Mouse (Mus musculus) hindbrain, embryonic 16.5 days (tissue): ENCODE measurements at regions not wholly inside any gene's neighbourhood (a gene's known extent, or its start where the extent isn't known, plus 50 kb on each side); places are given as distances from the start of the nearest gene placed in this dataset.

Experiments used
- ATAC-seq: fragments of 200-750 bp; cut with Nextera tagmentation; 2 replicates; pipeline ENCODE4 v1.8.0; 2017; ENCODE audit warnings: moderate TSS enrichment, moderate library complexity
- H3K27ac ChIP-seq: fragments of 300-500 bp; sonication (generic); 2 replicates; pipeline ENCODE4 v1.5.1; 2014; ENCODE audit warnings: low read depth, mild to moderate bottlenecking, control low read depth, low read length, moderate library complexity
- H3K27me3 ChIP-seq: fragments of 300-500 bp; sonication (generic); replicated peaks from 2 replicates; pipeline ENCODE4 v1.6.1; 2014; ENCODE audit warnings: low read length; ENCODE audit not compliant: control insufficient read depth, insufficient read depth
- H3K36me3 ChIP-seq: fragments of 300-500 bp; sonication (generic); 2 replicates; pipeline ENCODE4 v1.6.1; 2014; ENCODE audit warnings: mild to moderate bottlenecking, low read length, moderate library complexity, mixed read lengths; ENCODE audit not compliant: control insufficient read depth, insufficient read depth
- H3K4me1 ChIP-seq: fragments of 300-500 bp; sonication (generic); 2 replicates; pipeline ENCODE4 v1.6.1; 2014; ENCODE audit warnings: low read depth, low read length; ENCODE audit not compliant: control insufficient read depth, insufficient read depth
- H3K4me2 ChIP-seq: fragments of 300-500 bp; sonication (generic); 2 replicates; pipeline ENCODE4 v1.6.1; 2014; ENCODE audit warnings: mild to moderate bottlenecking, low read length, control low read depth, moderate library complexity
- H3K4me3 ChIP-seq: fragments of 300-500 bp; sonication (generic); 2 replicates; pipeline ENCODE4 v1.5.1; 2014; ENCODE audit warnings: mild to moderate bottlenecking, low read length, control low read depth, moderate library complexity
- H3K9ac ChIP-seq: fragments of 300-500 bp; sonication (generic); 2 replicates; pipeline ENCODE4 v1.6.1; 2014; ENCODE audit warnings: low read depth, mild to moderate bottlenecking, control low read depth, low read length, moderate library complexity
- H3K9me3 ChIP-seq: fragments of 300-500 bp; sonication (generic); 2 replicates; pipeline ENCODE4 v1.6.1; 2014; ENCODE audit warnings: mild to moderate bottlenecking, low read length, moderate library complexity; ENCODE audit not compliant: control insufficient read depth
- WGBS: fragments of 180-500 bp; shearing (Covaris S2); extraction: QIAGEN DNeasy Blood & Tissue Kit; methylation state at CpG from one replicate; pipeline ENCODE4 v1.1.7; 2014; 5-methylcytosine and 5-hydroxymethylcytosine counted together

DNA sequence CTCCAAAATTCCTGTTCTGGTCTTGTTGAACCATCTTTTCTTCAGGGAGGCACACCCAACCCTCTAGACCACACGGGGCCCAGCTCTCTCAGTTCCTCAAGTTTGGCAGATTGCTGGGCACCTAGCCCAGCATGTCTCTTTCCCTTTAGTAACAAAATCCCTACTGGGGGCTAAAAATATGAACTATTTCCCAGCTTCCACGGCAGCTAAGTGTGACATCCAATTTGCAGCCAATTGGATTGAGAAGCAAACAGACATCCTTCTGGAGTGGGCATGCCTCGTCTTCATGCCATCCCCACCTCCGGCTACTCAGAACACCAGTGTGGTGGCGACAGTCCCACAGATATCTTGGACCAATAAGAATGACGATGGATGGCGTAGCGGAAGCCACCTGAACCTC lies 240.1 kb downstream of the Mroh4 start:
- Histone ChIP-seq H3K9ac (no peak overlapping the region), H3K4me3 (no peak overlapping the region), H3K27ac (no peak overlapping the region), H3K27me3 (no peaks in the 10 kb centered on the region), H3K36me3 (no peaks in the 10 kb centered on the region), H3K9me3 (no peaks in the 10 kb centered on the region), H3K4me1 (no peaks in the 10 kb centered on the region), H3K4me2 (no peak overlapping the region)
- WGBS, result 74% methylated on average over 8 of the region's 8 CpGs
- no peak for ATAC-seq

DNA sequence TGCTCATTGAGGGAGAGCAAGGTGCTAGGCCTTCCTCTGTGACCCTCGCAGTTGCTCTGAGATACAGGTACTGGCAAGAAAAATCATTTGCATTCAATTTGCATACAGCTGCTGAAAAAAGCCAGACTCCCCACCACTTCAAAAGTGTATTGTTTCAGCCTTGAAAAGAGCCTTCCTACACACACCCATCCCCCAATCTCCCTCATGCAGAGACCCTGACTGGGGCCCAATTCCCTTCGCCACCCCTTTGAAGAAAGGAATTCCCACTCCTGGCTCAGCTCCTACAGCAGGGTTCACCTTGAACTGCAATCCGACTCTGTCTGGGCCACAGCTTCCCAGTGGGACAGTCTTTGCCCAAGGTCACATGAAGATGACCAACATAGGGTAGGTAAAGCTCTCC lies 248.6 kb downstream of the Mroh4 start:
- Histone ChIP-seq H3K4me2 (no peak overlapping the region), H3K27me3 (no peaks in the 10 kb centered on the region), H3K4me3 (no peak overlapping the region), H3K9ac (no peak overlapping the region), H3K27ac (no peak overlapping the region), H3K36me3 (no peaks in the 10 kb centered on the region), H3K4me1 (no peaks in the 10 kb centered on the region), H3K9me3 (no peaks in the 10 kb centered on the region)
- 15% methylated on average over 3 of the region's 3 CpGs for WGBS
- no peak for ATAC-seq

DNA sequence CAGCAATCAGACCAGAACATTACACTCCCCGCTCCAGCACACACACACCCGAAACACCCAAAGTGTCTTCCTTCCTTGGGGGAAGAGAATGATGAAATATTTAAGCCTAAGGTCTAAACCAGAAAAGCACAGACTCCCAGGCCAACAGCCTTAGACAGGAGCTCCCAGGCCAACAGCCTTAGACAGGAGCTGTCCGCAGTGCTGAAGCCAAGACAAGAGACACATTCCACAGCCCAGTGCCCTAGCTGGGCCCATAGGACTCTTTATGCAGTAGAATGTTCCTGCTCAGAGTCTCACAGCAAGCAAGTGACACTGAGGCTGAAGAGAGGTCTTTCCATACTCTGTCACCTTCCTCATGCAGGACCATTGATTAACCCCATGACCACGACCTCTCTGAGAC lies 253.6 kb downstream of the Mroh4 start:
- WGBS, result 56% methylated on average over 4 of the region's 4 CpGs
- H3K4me3 ChIP-seq, result no peak overlapping the region
- H3K4me2 ChIP-seq, result no peak overlapping the region
- ATAC-seq, result no peak
- H3K9me3 ChIP-seq, result no peaks in the 10 kb centered on the region
- H3K9ac ChIP-seq, result no peak overlapping the region
- H3K4me1 ChIP-seq, result no peaks in the 10 kb centered on the region
- no peak overlapping the region for H3K27ac ChIP-seq
- H3K36me3 ChIP-seq, result no peaks in the 10 kb centered on the region
- no peaks in the 10 kb centered on the region for H3K27me3 ChIP-seq

DNA sequence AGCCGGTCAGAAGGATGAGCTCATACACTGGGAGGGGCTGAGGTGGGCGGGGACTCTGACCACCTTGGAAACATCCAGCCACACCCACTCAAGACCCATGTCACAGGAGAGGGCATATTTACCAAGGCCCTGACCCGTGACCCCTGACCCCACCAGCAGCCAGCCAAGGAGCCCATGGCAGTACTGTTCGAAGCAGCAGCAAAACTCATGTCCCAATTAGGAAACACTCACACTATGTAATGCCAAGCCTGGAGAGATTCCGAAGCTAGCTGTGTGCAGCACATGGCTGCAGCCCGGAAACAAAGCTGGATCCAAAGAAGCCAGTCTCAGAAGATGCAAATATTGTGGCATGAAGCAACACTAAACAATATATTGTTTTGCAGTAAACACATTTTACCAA lies 256.8 kb downstream of the Mroh4 start:
- H3K27ac ChIP-seq, result no peak overlapping the region
- ATAC-seq, result no peak
- H3K9ac ChIP-seq, result no peak overlapping the region
- no peak overlapping the region for H3K4me2 ChIP-seq
- H3K27me3 ChIP-seq, result no peaks in the 10 kb centered on the region
- no peaks in the 10 kb centered on the region for H3K9me3 ChIP-seq
- H3K4me1 ChIP-seq, result no peaks in the 10 kb centered on the region
- H3K36me3 ChIP-seq, result no peaks in the 10 kb centered on the region
- 83% methylated on average over 6 of the region's 6 CpGs for WGBS
- H3K4me3 ChIP-seq, result no peak overlapping the region

DNA sequence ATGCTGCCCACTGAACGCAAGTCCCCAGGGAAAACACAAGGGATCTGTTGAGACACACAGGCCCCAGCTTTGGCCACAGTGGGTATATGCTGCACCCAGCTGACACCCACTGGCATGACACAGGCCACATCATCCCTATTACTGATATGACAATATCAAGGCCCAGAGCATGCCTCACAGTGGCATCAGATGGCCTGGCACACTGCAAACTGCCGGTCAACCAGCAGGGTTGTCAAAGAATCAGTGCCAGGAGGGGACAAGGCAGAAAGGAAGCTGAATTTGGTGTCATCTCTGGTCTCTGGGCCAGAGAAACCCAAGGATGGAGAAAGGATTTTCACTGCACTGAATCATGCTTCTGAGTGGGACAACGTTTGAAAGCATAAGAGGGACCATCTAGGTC lies 266.7 kb downstream of the Mroh4 start:
- no peak overlapping the region for H3K4me3 ChIP-seq
- no peak for ATAC-seq
- no peaks in the 10 kb centered on the region for H3K36me3 ChIP-seq
- 76% methylated on average over 3 of the region's 3 CpGs for WGBS
- H3K9ac ChIP-seq, result no peak overlapping the region
- no peak overlapping the region for H3K4me2 ChIP-seq
- H3K9me3 ChIP-seq, result no peaks in the 10 kb centered on the region
- no peaks in the 10 kb centered on the region for H3K4me1 ChIP-seq
- H3K27me3 ChIP-seq, result no peaks in the 10 kb centered on the region
- no peak overlapping the region for H3K27ac ChIP-seq

DNA sequence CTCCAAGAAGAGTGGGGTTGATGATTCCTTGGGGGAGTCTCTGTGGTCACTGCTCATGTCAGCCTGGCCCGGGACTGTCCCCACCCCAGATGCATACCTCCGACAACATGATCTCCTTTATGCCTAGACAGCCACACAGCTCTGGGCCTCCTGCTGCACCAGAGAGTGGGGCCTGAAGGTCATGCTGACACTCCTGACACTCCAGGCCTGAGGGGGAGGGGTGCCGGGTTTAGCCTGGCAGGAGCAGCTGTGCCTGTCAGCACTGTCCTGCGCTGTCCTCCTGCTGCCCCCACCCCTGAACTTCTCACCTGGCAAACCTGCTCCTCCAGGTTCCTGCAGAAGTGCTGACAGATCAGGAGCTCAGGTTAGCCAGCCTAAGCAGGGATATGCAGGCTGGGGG lies 288.2 kb downstream of the Mroh4 start:
- WGBS, result 53% methylated on average over 4 of the region's 4 CpGs
- Histone ChIP-seq H3K36me3 (no peaks in the 10 kb centered on the region), H3K4me2 (no peak overlapping the region), H3K27ac (no peak overlapping the region), H3K4me1 (no peaks in the 10 kb centered on the region), H3K27me3 (no peaks in the 10 kb centered on the region), H3K9ac (no peak overlapping the region), H3K4me3 (no peak overlapping the region), H3K9me3 (peaks cover 5% of the 10 kb centered on the region; the same call in 1 of the 2 replicates)
- ATAC-seq, result no peak

DNA sequence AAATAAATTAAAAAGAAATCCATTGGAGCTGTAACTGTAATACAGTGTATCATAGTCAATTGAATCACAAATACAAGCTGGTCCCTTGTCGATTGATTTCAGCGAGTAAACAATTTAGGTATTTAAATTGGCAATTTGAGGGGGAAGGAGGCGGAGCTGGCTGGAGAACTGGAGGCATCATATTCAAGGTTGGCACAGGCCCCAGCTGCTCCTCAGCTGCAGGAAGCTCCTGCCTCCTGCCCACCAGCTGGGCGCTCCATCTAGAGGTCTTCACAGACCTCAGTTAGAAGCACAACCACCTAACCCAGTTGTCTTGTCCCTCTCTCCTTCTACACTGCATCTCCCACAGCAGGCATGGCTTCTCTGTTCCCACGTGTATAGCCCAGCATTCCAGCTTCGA lies 292.6 kb downstream of the Mroh4 start:
- no peak overlapping the region for H3K4me3 ChIP-seq
- H3K4me2 ChIP-seq, result no peak overlapping the region
- H3K27ac ChIP-seq, result no peak overlapping the region
- no peak for ATAC-seq
- H3K27me3 ChIP-seq, result no peaks in the 10 kb centered on the region
- H3K9me3 ChIP-seq, result no peaks in the 10 kb centered on the region
- H3K36me3 ChIP-seq, result no peaks in the 10 kb centered on the region
- no peaks in the 10 kb centered on the region for H3K4me1 ChIP-seq
- H3K9ac ChIP-seq, result no peak overlapping the region
- 63% methylated on average over 6 of the region's 6 CpGs for WGBS

DNA sequence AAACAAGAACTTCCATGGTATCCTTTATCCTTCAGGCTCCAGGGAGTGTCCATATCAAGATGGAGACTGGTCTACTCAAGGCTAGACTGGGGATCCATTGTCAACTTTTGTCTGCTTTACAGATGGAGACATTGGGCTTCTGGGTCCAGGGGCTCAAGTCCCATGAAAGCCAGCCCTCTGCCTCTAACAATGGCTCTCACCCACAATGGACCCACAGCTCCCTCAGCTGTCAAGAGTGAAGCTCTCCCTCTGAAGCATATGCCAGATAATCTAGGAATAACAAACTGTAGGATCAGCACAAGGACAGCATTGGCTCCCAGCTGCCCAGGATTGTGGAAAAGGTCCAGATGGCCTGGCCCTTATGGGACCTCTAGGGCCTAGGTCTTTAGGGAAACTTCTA lies 302.3 kb downstream of the Mroh4 start:
- no peak overlapping the region for H3K4me3 ChIP-seq
- no peak for ATAC-seq
- no peak overlapping the region for H3K9ac ChIP-seq
- no peaks in the 10 kb centered on the region for H3K9me3 ChIP-seq
- H3K27ac ChIP-seq, result no peak overlapping the region
- no peaks in the 10 kb centered on the region; the same call in none of the 2 replicates for H3K4me1 ChIP-seq
- no peak overlapping the region for H3K4me2 ChIP-seq
- no peaks in the 10 kb centered on the region for H3K36me3 ChIP-seq
- H3K27me3 ChIP-seq, result no peaks in the 10 kb centered on the region

DNA sequence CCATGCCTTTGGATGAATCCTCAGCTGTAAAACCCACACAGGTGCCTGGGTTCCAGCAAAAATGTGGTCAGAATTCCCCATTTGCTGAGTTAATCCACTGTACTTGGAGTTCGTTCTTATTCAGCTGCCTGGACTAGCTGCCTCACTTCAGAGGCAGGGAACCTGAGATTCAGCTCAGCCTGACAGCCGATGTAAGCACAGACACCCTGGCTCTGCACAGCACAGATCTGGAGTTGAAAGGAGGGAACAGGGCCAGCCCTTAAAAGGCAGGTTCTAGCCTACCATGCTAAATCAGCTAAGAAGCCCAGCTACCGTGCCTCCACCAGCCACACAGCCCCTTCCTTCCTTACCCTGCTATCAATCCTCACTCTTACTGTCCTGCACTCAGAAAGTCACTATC lies 306.0 kb downstream of the Mroh4 start:
- H3K4me1 ChIP-seq, result no peaks in the 10 kb centered on the region; the same call in none of the 2 replicates
- ATAC-seq, result no peak
- H3K4me3 ChIP-seq, result no peak overlapping the region
- no peak overlapping the region for H3K9ac ChIP-seq
- H3K27ac ChIP-seq, result no peak overlapping the region
- no peaks in the 10 kb centered on the region for H3K36me3 ChIP-seq
- 68% methylated on average over 3 of the region's 3 CpGs for WGBS
- no peaks in the 10 kb centered on the region for H3K27me3 ChIP-seq
- no peak overlapping the region for H3K4me2 ChIP-seq
- H3K9me3 ChIP-seq, result no peaks in the 10 kb centered on the region

DNA sequence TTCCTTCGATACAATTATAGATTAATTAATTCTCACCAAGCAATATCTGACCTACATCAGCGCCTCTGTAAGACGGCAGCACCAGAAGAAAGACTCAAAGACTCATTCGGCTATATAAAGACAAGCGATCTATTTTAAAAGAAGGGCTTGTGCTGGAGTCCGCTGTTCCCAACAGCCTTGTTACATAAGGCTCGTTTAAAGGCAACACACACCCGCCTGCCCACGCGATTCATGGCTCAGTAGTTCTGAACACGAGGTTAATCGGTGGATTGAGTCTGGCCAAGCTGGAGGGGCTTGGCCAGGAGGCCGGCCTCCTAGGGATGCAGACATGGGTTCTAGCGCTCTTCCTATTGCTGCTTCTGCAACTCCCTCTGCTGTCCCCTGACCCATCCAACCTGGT lies 306.9 kb downstream of the Mroh4 start:
- ATAC-seq, result peak; percentile 64; the same call in 1 of the 2 replicates
- Histone ChIP-seq H3K9me3 (no peaks in the 10 kb centered on the region), H3K27me3 (no peaks in the 10 kb centered on the region), H3K4me3 (no peak overlapping the region), H3K36me3 (no peaks in the 10 kb centered on the region), H3K27ac (no peak overlapping the region), H3K9ac (no peak overlapping the region), H3K4me1 (no peaks in the 10 kb centered on the region; the same call in none of the 2 replicates), H3K4me2 (no peak overlapping the region)
- WGBS, result 33% methylated on average over 14 of the region's 14 CpGs
